Mouse (Mus musculus) MEL (cell line): ENCODE results near the gene Aldoc.

Experiments used
- CHD2 ChIP-seq: IDR thresholded peaks from 2 replicates; pipeline ENCODE4 v1.6.1; 2011; ENCODE audit warnings: low read length, improper control_type of control experiment
- CTCF ChIP-seq, 3 experiments: IDR thresholded peaks in 2 of 3; conservative IDR thresholded peaks in 1 of 3; 2 replicates each; pipeline ENCODE4 v1.5.1; 2011 to 2012; ENCODE audit warnings: low read length in 3 of 3, low read depth in 2 of 3, mild to moderate bottlenecking in 2 of 3, improper control_type of control experiment in 1 of 3, inconsistent platforms in 1 of 3, mixed read lengths in 1 of 3, moderate library complexity in 1 of 3; ENCODE audit not compliant: control insufficient read depth in 1 of 3, insufficient read depth in 1 of 3, poor library complexity in 1 of 3, severe bottlenecking in 1 of 3
- E2F4 ChIP-seq: IDR thresholded peaks from 2 replicates; pipeline ENCODE4 v1.6.1; 2011; ENCODE audit warnings: low read depth, low read length, improper control_type of control experiment, borderline replicate concordance
- EP300 ChIP-seq, 2 experiments: IDR thresholded peaks; 2 replicates each; pipeline ENCODE4 v1.6.1; 2011; ENCODE audit warnings: improper control_type of control experiment in 2 of 2, low read length in 2 of 2, low read depth in 1 of 2, mild to moderate bottlenecking in 1 of 2
- HCFC1 ChIP-seq: IDR thresholded peaks from 2 replicates; pipeline ENCODE4 v1.6.1; 2012; ENCODE audit warnings: low read depth, mild to moderate bottlenecking, inconsistent platforms, low read length, improper control_type of control experiment, moderate library complexity
- MAZ ChIP-seq: IDR thresholded peaks from 2 replicates; pipeline ENCODE4 v1.6.1; 2012; ENCODE audit warnings: low read depth, mild to moderate bottlenecking, inconsistent platforms, low read length, improper control_type of control experiment
- NELFE ChIP-seq: IDR thresholded peaks from 2 replicates; pipeline ENCODE4 v1.6.1; 2011; ENCODE audit warnings: low read depth, low read length, improper control_type of control experiment
- POLR2A ChIP-seq, 2 experiments: IDR thresholded peaks; 2 replicates each; pipeline ENCODE4 v1.6.1; 2011 to 2012; ENCODE audit warnings: low read length in 2 of 2, mild to moderate bottlenecking in 2 of 2, control low read depth in 1 of 2, improper control_type of control experiment in 1 of 2, low read depth in 1 of 2, moderate library complexity in 1 of 2; ENCODE audit not compliant: control insufficient read depth in 1 of 2, insufficient read depth in 1 of 2, poor library complexity in 1 of 2
- RAD21 ChIP-seq: IDR thresholded peaks from 2 replicates; pipeline ENCODE4 v1.6.1; 2011; ENCODE audit warnings: mild to moderate bottlenecking, low read depth, low read length, improper control_type of control experiment
- TBP ChIP-seq: IDR thresholded peaks from 2 replicates; pipeline ENCODE4 v1.8.0; 2011; ENCODE audit warnings: low read depth, low read length, improper control_type of control experiment
- UBTF ChIP-seq: IDR thresholded peaks from 2 replicates; pipeline ENCODE4 v1.6.1; 2012; ENCODE audit warnings: low read depth, mild to moderate bottlenecking, inconsistent platforms, low read length, improper control_type of control experiment, moderate library complexity, borderline replicate concordance; ENCODE audit not compliant: insufficient read depth

DNA sequence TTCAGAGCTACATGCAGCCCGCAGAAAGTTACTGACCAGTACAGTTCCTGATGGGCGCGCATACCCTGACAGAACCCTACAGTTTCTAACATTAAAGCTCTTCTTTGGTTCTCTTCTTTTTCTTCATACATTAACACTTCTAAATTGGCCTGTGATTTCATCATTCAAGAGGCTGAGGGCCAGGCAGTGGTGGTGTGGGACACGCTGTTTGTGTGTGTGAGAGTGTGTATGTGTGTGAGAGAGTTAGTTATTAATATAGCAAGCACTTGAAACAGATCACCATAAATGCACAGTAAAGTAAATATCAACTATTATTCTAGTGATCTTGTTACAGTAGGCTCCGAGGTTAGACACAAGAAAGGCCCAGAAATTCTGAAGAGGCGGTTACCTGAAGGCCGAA lies 21.9 kb upstream of the Aldoc start:
- TF ChIP-seq CTCF (IDR thresholded peaks at IDR 0.05 in 2 of 3, conservative IDR thresholded peaks at IDR 0.05 in 1 of 3; ENCODE audit: control insufficient read depth in 1 of 3, insufficient read depth in 1 of 3, low read depth in 2 of 3, low read length in 3 of 3, poor library complexity in 1 of 3, severe bottlenecking in 1 of 3) (no peak), TBP (no peak), HCFC1 (no peak), MAZ (no peak), CHD2 (no peak), E2F4 (no peak), UBTF (0 out of 2 replicates have a peak, but pooled peaks have one; percentile 33), RAD21 (no peak), EP300 (IDR thresholded peaks at IDR 0.05; ENCODE audit: low read depth in 1 of 2, low read length in 2 of 2) (peak in 1 of 2 experiments; percentile 23; a peak in 1 of 4 replicates), POLR2A (IDR thresholded peaks at IDR 0.05; ENCODE audit: control insufficient read depth in 1 of 2, insufficient read depth in 1 of 2, low read depth in 1 of 2, low read length in 2 of 2, poor library complexity in 1 of 2) (no peak), NELFE (no peak)
